Mouse (Mus musculus) central nervous system, embryonic 11.5 days (tissue): ENCODE data around the gene Gm17334. TPM values are rescaled to one million over a fixed set of nuclear protein-coding genes. Genes with fewer than 3 reads are reported as not detected.

Source experiments
- polyA plus RNA-seq: library from polyadenylated mRNA; depleted of rRNA; stranded (reverse); fragments of >200 nt; gene quantifications from 2 replicates; pipeline ENCODE4 v1.2.3, GENCODE M21; 2012; rRNA removed

The Gm17334 gene
- polyA plus RNA-seq = 0.09 and 0.10 TPM in 2 replicates

GRCm38 (mm10) chr11:53773087-53773486, at the start of gene Gm17334:
Gene Gm17334 (minus strand): TSS chr11:53773187.

GRCm38 (mm10) chr11:53769760-53770124, 3.2 kb downstream of the Gm17334 start, which contains the start of gene Irf1:
Gene Irf1 (plus strand): TSS chr11:53770014.

Other genes starting within 250 kb of the Gm17334 start
- 50.8 and 69.4 TPM in 2 replicates for gene Kif3a, start 205.8 kb downstream of the Gm17334 start, polyA plus RNA-seq
- 0.11 TPM in 1 of 2 replicates, not detected in the other for gene Il4, start 154.5 kb downstream of the Gm17334 start, polyA plus RNA-seq
- not detected in 2 replicates for gene Il13, start 138.5 kb downstream of the Gm17334 start, polyA plus RNA-seq
- gene Rad50, start 65.9 kb downstream of the Gm17334 start, polyA plus RNA-seq = 11.8 and 12.4 TPM in 2 replicates
- gene Il5, start 52.4 kb downstream of the Gm17334 start, polyA plus RNA-seq = 0.09 TPM in 1 of 2 replicates, not detected in the other
- gene Irf1, start 3.2 kb downstream of the Gm17334 start, polyA plus RNA-seq = 3.9 and 7.4 TPM in 2 replicates
- 0.26 TPM in 1 of 2 replicates, not detected in the other for gene Gm12216, start 86.1 kb upstream of the Gm17334 start, polyA plus RNA-seq
- 5.1 and 9.1 TPM in 2 replicates for gene Slc22a5, start 118.5 kb upstream of the Gm17334 start, polyA plus RNA-seq
- 3.4 and 5.7 TPM in 2 replicates for gene Slc22a21, start 207.1 kb upstream of the Gm17334 start, polyA plus RNA-seq